Mouse (Mus musculus) lung, postnatal 0 days (tissue): ENCODE data around the gene Sorl1.

Experiments
- CTCF ChIP-seq: IDR thresholded peaks from 2 replicates; pipeline ENCODE4 v1.5.1; 2016; ENCODE audit warnings: antibody characterized with exemption, mild to moderate bottlenecking
- EP300 ChIP-seq: IDR thresholded peaks from 2 replicates; pipeline ENCODE4 v1.6.1; 2016; ENCODE audit warnings: antibody characterized with exemption, mild to moderate bottlenecking, control low read depth

DNA sequence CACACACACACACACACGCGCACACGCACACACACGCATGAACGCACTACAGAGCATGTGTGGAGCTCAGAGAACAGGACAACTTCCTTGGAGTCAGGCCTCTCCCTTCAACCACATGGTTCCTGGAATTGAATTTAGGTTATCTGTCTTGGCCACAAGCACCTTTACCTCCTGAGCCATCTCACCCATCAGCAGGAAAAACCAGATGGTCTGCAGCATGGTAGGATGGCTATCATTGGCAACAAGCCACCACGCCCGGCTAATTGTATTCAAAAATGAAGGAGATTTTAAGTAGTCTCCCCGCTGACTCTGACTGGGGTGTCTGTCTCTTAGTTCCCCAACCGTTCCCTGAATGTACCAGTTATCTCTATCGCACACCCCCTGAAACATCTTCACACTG is 17.0 kb downstream of the Sorl1 start:
- TF ChIP-seq CTCF (no peak), EP300 (no peak)
